Mouse (Mus musculus): Measurements from ENCODE around the gene Zmym4.

DNA sequence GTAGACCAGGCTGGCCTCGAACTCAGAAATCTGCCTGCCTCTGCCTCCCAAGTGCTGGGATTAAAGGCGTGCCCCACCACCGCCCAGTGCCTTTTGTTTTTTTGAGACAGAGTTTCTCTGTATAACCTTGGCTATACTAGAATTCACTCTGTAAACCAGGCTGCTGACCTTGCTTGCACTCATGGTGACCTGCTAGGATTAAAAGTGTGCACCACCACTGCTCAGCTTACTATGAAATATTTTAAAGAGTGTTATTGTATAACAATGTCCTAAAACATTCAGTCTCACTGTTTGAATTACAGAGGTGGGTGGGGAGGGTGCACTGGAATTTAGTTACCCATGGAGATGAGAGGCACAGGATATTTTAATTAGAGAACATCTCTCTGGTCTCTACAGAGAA lies 25.1 kb downstream of the Zmym4 start:
- TF ChIP-seq GATA1 (IDR thresholded peaks at IDR 0.05; ENCODE audit: low read length), result no peak
- TF ChIP-seq TAL1 (IDR thresholded peaks at IDR 0.05; ENCODE audit: low read length), result no peak

Measured in erythroblast, embryonic 14.5 days (primary cell).